Mouse (Mus musculus) left cerebral cortex, postnatal 14 days (tissue): Measurements from ENCODE around the gene Olfr651. TPM values are rescaled to one million over a fixed set of nuclear protein-coding genes. Genes with fewer than 3 reads are reported as not detected.
A peak's percentile ranks its signal among the peaks of the same experiment; 100 is the strongest.
"Not testable (repeated sequence)": the region's sequence is repeated elsewhere in the genome, so short reads cannot be mapped to it uniquely, and the experiment has no call there.

Experiments used
- DNase-seq, 2 experiments: peaks; one replicate each; pipeline ENCODE4 v3.0.0; 2021 to 2022; ENCODE audit warnings: low spot score in 2 of 2, mixed read lengths in 1 of 2
- intact Hi-C: fragments of 180-260 bp; cut with DNase I; formaldehyde crosslinking; loops from one replicate; pipeline ENCODE4 v1.15.1; 2025
- long read RNA-seq, 2 experiments: library from polyadenylated mRNA; stranded (forward); transcript quantifications; one replicate each; pipeline ENCODE4 v2.0.0; 2021
- total RNA-seq, 2 experiments: library from RNA; stranded (reverse); gene quantifications; 2 replicates each; pipeline ENCODE4 v1.2.3; 2021

Olfr651 gene
- not detected for total RNA-seq
- long read RNA-seq, experiment 1: 0 reads
- long read RNA-seq, experiment 2: 0 reads

DNA sequence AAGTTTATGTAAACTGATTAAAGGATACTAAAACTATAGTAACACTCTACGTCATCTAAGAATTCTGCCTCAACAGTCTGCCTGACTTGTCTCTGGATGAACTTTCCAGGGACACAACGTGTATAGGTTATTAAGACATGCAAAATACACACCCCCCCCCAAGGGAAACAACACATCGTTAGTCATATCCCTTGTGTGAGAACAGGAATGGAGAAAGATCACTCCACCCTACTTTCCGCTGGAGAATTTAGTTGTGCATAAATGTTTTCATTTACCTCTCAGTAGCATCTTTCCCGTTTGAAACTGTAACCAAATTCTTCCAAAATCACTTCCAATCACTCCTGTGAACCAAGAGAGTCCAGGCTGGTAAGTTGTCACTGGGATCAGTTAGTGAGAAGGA is at the start of gene Olfr651:
Gene Olfr651 (plus strand): TSS at position 301 of the 400 bp plus-strand sequence.
- intact Hi-C loops: no loop called here

DNA sequence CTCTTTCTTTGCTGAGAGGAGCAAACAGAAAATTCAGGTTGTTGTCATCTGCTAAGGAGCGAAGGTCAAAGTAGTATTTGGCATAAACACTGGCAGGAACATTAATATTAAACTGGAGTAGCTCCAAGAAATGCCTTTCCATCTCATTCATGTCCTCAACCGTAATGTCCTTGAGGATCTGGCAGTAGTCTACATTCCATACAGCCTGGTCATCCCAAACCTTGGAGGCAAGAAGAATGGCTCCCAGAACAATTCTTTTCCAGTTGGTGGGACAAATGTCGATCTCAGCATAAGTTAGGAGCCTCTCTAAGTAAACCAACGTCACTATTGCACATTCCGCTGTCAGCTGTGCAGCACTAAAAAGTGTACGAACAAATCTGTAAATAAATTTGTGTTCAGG is 48.7 kb upstream of the Olfr651 start:
- DNase-seq, intact Hi-C loops: not testable (repeated sequence)

More for the DNA sequence above, at the start of gene Olfr651:
- DNase-seq: no peak

- intact Hi-C loops: no loop called here
- DNase-seq: no peak
These were observed 48.2 kb upstream of the Olfr651 start for GRCm38 (mm10) chr7:104501589-104502371.

DNA sequence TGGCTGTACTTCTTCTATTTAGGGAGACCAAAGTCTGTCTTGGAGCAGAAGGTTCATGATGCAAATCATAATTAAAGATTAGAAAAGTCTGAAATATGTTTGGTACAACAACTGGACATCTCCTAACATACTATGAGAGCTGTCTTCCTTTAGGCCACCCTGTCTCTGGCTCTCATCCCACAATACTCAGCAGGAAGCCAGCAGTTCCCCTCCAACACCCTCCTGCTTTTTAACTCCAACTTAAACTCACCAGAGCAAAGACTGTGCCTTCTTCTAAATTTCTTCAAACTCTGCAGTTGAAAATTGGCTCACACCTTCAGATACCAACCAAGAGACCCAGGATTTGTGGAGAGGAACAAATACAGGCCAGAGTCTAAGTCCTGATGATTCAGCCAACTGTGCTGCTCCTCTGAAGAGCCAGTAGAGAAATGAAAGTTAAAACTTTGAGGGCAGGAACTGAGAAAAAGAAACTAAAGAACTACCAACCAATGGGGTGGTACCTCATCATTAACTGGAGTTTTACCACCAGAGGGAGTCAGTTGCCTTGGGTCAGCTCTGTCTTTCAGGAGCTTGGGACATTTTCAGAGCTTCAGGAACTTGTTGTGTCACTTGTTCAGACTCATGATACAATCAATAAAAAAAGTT is 42.4 kb upstream of the Olfr651 start, which contains the start of gene Trim30d:
Gene Trim30d (minus strand): TSS at position 429 of the 645 bp plus-strand sequence.
- DNase-seq, intact Hi-C loops: not testable (repeated sequence)

GRCm38 (mm10) chr7:104552700-104553099 is 2.8 kb downstream of the Olfr651 start:
- intact Hi-C loops: no loop called here
- DNase-seq: no peak

DNA sequence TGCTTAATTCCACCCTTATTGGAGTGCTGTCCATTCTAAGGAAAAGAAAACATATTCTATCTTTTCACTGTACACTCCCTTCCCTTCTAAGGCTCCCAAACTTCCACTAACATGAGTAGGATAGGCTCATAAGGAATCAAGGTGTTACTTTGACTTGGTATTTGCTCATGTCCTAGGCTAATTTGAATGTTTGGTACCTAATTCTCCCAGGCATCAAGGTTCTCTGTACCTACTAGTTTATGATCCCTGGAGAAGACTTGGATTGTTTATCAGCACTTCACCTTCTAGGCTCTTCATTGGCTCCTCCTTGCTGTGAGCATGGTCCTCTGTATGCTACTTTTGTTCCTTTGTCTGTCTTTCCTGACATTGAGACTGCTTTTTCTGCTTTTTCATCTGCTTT is 10.7 kb downstream of the Olfr651 start, which contains the start of gene Olfr652:
Gene Olfr652 (plus strand): TSS at position 301 of the 400 bp plus-strand sequence.
- DNase-seq: no peak
- intact Hi-C loops: no loop called here

DNA sequence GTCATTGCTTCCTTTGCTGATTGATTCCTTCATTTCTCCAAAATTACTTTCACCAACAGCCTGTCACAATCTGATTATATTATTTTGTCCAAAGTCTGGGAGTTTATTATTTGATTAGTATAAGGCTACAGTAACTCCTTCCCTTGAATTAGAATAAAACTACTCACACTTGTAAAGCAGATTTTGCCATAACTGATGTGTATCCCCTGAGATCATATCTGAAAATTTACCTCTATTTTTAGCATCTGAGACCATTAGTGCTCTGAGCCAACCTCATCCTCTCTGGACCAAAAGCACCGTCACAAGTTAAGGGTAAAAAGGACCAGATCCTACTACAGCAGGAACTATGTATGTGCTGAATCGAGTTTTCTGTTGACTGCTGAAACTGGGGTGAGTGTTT is 27.1 kb downstream of the Olfr651 start, which contains the start of gene Olfr653:
Gene Olfr653 (plus strand): TSS at position 301 of the 400 bp plus-strand sequence.
- no peak for DNase-seq
- intact Hi-C loops: no loop called here

- intact Hi-C loops: no loop called here
- DNase-seq: no peak
These were observed 30.9 kb downstream of the Olfr651 start for GRCm38 (mm10) chr7:104580846-104581245.

- no peak for DNase-seq
- intact Hi-C loops: no loop called here
These were observed 31.5 kb downstream of the Olfr651 start for GRCm38 (mm10) chr7:104581429-104581828.

DNA sequence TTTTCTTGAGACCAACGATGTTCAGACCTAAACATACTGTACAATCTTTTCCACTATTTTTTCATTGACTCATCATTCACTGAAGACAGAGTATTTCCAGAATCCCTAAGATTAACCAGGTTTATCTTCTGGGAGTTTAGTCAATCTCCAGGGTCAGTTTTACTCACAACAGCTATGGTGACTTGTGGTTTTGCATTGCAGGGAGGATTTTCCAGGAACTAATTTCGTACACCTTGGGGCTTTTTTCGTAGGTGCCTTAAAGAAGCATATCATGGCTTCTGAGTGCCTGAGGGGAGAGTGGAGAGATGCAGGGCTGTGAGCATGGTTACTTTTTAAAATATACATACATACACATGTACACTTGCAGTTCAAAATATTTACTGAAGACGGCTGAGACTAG is 36.8 kb downstream of the Olfr651 start, which contains the start of gene Olfr654:
Gene Olfr654 (plus strand): TSS at position 301 of the 400 bp plus-strand sequence.
- no peak for DNase-seq
- intact Hi-C loops: no loop called here

GRCm38 (mm10) chr7:104588274-104588673 is 38.3 kb downstream of the Olfr651 start:
- intact Hi-C loops: no loop called here
- no peak for DNase-seq

- DNase-seq: no peak
- intact Hi-C loops: no loop called here
These were observed 51.7 kb downstream of the Olfr651 start, which contains the start of gene Olfr655 for GRCm38 (mm10) chr7:104601679-104602078. Gene Olfr655 (minus strand): TSS chr7:104601779.

DNA sequence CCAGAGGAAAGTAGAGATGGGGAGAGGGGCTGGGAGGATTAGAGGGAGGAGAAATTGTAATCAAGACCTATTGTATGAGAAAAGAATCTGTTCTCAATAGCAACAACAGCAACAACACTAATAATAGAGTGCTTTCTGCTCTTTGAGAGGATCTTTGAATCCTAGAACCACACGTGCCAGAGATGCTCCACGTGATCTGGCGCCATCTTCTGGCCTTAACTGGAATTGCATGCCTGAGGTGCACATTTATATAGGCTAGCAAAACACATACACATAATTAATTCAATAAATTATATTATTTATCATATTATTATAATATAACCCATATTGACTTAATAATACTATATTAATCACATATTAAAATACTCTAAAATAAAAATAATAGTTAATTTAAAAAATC is 53.2 kb downstream of the Olfr651 start:
- peak; percentile 5 for DNase-seq
- intact Hi-C loops: no loop called here

Other genes starting within 250 kb of the Olfr651 start
- gene Trim12a, start 234.7 kb upstream of the Olfr651 start, total RNA-seq: 1 to 10 TPM; 1.4 to 2.2 TPM
- gene Trim34b, start 220.7 kb upstream of the Olfr651 start, total RNA-seq: under 1 TPM in 1 of 2 experiments, not detected in 1; 0.26 TPM
- gene Trim12c, start 196.8 kb upstream of the Olfr651 start, total RNA-seq: 1 to 10 TPM; 1.1 to 1.2 TPM
- not detected for gene Trim30b, start 180.2 kb upstream of the Olfr651 start, total RNA-seq
- gene Trim30c, start 149.3 kb upstream of the Olfr651 start, total RNA-seq: not detected
- gene Trim30a, start 84.9 kb upstream of the Olfr651 start, total RNA-seq: under 1 TPM; 0.57 to 0.70 TPM
- under 1 TPM; 0.21 to 0.55 TPM for gene Trim30d, start 42.3 kb upstream of the Olfr651 start, total RNA-seq
- not detected for gene Olfr652, start 10.8 kb downstream of the Olfr651 start, total RNA-seq
- gene Olfr653, start 27.2 kb downstream of the Olfr651 start, total RNA-seq: not detected
- gene Olfr654, start 36.9 kb downstream of the Olfr651 start, total RNA-seq: not detected
- gene Olfr655, start 51.6 kb downstream of the Olfr651 start, total RNA-seq: not detected
- gene Olfr656, start 63.8 kb downstream of the Olfr651 start, total RNA-seq: not detected
- not detected for gene Olfr657, start 74.7 kb downstream of the Olfr651 start, total RNA-seq
- not detected for gene Olfr658, start 97.2 kb downstream of the Olfr651 start, total RNA-seq
- not detected for gene Olfr659, start 116.6 kb downstream of the Olfr651 start, total RNA-seq
- not detected for gene Olfr661, start 136.4 kb downstream of the Olfr651 start, total RNA-seq
- gene Usp17le, start 227.3 kb downstream of the Olfr651 start, total RNA-seq: not detected